Comparison of ENCODE assay signal across 8 mouse cellular contexts in the genomic region with DNA sequence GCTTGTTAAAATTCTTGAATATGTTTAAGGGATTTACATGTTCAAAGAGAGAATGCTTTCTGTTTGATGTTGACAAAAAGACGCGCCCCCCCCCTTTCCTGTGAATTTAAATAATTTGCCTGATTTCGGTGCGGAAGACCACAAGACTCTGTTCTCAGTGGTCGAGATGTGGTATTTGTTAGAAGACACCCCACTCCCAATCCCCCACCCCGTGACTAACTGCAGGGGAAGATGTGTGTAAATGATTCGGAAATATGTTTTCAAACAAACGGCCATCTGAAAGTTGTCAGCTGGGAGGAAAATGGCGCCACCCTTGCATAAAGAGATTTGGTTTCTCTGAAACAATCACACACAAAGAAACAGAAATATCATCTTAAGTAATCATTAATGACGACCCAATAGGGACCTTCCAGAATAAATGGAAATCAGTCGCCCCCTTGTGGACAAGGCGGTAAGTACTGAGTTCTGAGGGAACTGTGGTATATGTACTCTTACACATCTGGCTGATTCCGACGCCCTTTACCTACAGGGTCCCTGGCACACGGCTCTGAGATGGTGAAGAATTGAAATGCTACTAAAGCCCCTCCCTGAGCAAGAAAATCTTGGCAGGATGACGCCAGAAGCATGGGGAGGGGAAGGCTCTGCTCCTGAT. TPM values are rescaled to one million over a fixed set of nuclear protein-coding genes. Genes with fewer than 3 reads are reported as not detected.
DNase-seq lines count a peak whose midpoint lies in the region; ATAC-seq lines count a peak whose summit lies in the region.

No protein-coding gene starts in this region.

- WGBS in forebrain, embryonic 15.5 days, result 27% methylated on average over 16 of the region's 16 CpGs
- 27% methylated on average over 16 of the region's 16 CpGs for WGBS in hindbrain, embryonic 14.5 days

- no peak overlapping the region for H3K27ac ChIP-seq in forebrain, embryonic 15.5 days (replicated peaks)
- no peak overlapping the region for H3K27ac ChIP-seq in hindbrain, embryonic 14.5 days

- H3K36me3 ChIP-seq in forebrain, embryonic 15.5 days, result no peaks in the 10 kb centered on the region
- no peaks in the 10 kb centered on the region for H3K36me3 ChIP-seq in hindbrain, embryonic 14.5 days (replicated peaks; ENCODE audit: control insufficient read depth, insufficient read depth)

- H3K4me2 ChIP-seq in forebrain, embryonic 15.5 days (replicated peaks), result no peak overlapping the region
- H3K4me2 ChIP-seq in hindbrain, embryonic 14.5 days (replicated peaks), result no peak overlapping the region; the same call in 1 of the 2 replicates

- H3K4me3 ChIP-seq in forebrain, embryonic 15.5 days, result no peak overlapping the region
- H3K4me3 ChIP-seq in hindbrain, embryonic 14.5 days (replicated peaks; ENCODE audit: low read length), result no peak overlapping the region

- H3K27me3 ChIP-seq in forebrain, embryonic 15.5 days, result peaks cover 10% of the 10 kb centered on the region
- H3K27me3 ChIP-seq in hindbrain, embryonic 14.5 days (ENCODE audit: control insufficient read depth, insufficient read depth, low read length), result peaks cover 4% of the 10 kb centered on the region

- no peak for ATAC-seq in cerebellum, adult (ENCODE audit: insufficient number of reproducible peaks, low FRiP score, low TSS enrichment)
- peak; percentile 70 for ATAC-seq in forebrain, embryonic 15.5 days (replicated peaks)
- no peak for ATAC-seq in hindbrain, embryonic 14.5 days (ENCODE audit: low FRiP score)

- peaks cover 5% of the 10 kb centered on the region for H3K4me1 ChIP-seq in forebrain, embryonic 15.5 days
- H3K4me1 ChIP-seq in hindbrain, embryonic 14.5 days (replicated peaks; ENCODE audit: control insufficient read depth, insufficient read depth, low read length), result no peaks in the 10 kb centered on the region

- no peaks in the 10 kb centered on the region for H3K9me3 ChIP-seq in forebrain, embryonic 15.5 days
- H3K9me3 ChIP-seq in hindbrain, embryonic 14.5 days (ENCODE audit: control insufficient read depth, low read length), result no peaks in the 10 kb centered on the region

- peak; percentile 47 to 63 for DNase-seq in cerebellum, adult 18-20 months
- DNase-seq in brain, embryonic 18.5 days (ENCODE audit: low read depth, low spot score), result peak; percentile 46
- peak; percentile 91 for DNase-seq in hindbrain, embryonic 14.5 days (ENCODE audit: low spot score)
- DNase-seq in layer of hippocampus, postnatal 14 days (ENCODE audit: low spot score in 2 of 2), result peak; percentile 75 to 83
- DNase-seq in lung, postnatal 25 days (ENCODE audit: low spot score), result peak; percentile 67
- peak; percentile 50 for DNase-seq in skeletal muscle tissue, adult 2 months (ENCODE audit: low read depth, low spot score)

- no peak overlapping the region for H3K9ac ChIP-seq in forebrain, embryonic 15.5 days (replicated peaks)
- no peak overlapping the region for H3K9ac ChIP-seq in hindbrain, embryonic 14.5 days

RNA-seq across cellular contexts. Expression of a gene that starts 4.2 kb away (rescaled TPM):
- not detected in 2 replicates for polyA plus RNA-seq in forebrain, embryonic 15.5 days (2015; fragmentation: Nextera tagmentation; extraction: Ambion mirVana)
- not detected in 2 replicates for polyA plus RNA-seq in hindbrain, embryonic 14.5 days (2014; fragmentation: Nextera tagmentation; extraction: Ambion mirVana)
- total RNA-seq in layer of hippocampus, postnatal 14 days (2021), result not detected

RNA-seq across cellular contexts. Expression of a gene that starts 16.0 kb away (rescaled TPM):
- not detected in 2 replicates for polyA plus RNA-seq in forebrain, embryonic 15.5 days (2015; fragmentation: Nextera tagmentation; extraction: Ambion mirVana)
- polyA plus RNA-seq in hindbrain, embryonic 14.5 days (2014; fragmentation: Nextera tagmentation; extraction: Ambion mirVana), result 0.08 TPM in 1 of 2 replicates, not detected in the other
- total RNA-seq in layer of hippocampus, postnatal 14 days (2021), result under 1 TPM in 1 of 2 experiments, not detected in 1; 0.12 TPM

RNA-seq across cellular contexts. Expression of a gene that starts 59.8 kb away (rescaled TPM):
- not detected in 2 replicates for polyA plus RNA-seq in forebrain, embryonic 15.5 days (2015; fragmentation: Nextera tagmentation; extraction: Ambion mirVana)
- not detected in 2 replicates for polyA plus RNA-seq in hindbrain, embryonic 14.5 days (2014; fragmentation: Nextera tagmentation; extraction: Ambion mirVana)
- not detected for total RNA-seq in layer of hippocampus, postnatal 14 days (2021)
